Mouse (Mus musculus): ENCODE measurements around the gene Rbfox3. TPM values are rescaled to one million over a fixed set of nuclear protein-coding genes. Genes with fewer than 3 reads are reported as not detected.

Gene Rbfox3
- polyA plus RNA-seq, 1 experiment from 2014 or later = 1.5 TPM

DNA sequence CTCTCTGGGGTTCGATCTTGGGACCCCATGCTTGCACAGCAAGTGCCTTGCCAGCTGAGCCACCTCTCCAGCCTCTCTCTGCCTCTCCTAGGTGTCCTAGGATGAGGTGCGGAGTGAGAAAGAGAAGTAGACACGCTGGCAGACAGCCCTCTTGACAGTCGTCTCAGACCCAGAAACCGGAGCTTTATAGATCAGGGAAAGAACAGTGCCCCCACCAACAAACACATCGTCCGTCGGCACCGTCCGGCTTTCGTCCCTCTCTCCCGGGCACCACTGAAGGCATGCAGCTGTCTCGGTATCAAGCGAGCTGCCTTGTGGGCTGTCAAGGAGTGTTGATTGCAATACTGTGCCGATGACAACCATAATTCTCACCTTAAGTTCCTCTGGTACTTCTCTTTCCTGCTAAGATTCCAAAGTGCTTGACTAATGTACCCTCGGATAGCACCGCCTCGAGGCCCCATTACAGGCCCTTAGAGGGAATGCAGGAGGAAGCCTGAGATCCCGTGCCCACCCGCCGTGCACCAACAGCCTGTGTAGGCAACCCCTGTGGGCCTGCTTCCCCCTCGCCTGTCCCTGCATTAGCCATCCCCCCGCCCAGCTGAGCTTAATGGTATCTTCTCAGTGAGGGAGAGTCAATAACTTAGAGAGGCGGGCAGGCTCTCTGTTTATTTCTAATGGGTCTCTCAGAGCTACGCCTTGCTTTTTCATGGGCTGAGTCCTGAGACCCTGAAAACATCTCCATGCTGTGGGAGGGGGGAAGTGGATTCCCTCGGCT lies 11.4 kb downstream of the Rbfox3 start:
- H3K4me2 ChIP-seq (replicated peaks) = no peak overlapping the region
- no peak overlapping the region for H3K9ac ChIP-seq
- H3K4me1 ChIP-seq (replicated peaks) = no peaks in the 10 kb centered on the region
- no peaks in the 10 kb centered on the region for H3K36me3 ChIP-seq
- ATAC-seq = no peak
- no peaks in the 10 kb centered on the region for H3K9me3 ChIP-seq
- H3K27ac ChIP-seq = no peak overlapping the region
- WGBS = 45% methylated on average over 26 of the region's 26 CpGs
- peaks cover 5% of the 10 kb centered on the region; the same call in 1 of the 2 replicates for H3K27me3 ChIP-seq (replicated peaks)
- no peak overlapping the region for H3K4me3 ChIP-seq (replicated peaks)

DNA sequence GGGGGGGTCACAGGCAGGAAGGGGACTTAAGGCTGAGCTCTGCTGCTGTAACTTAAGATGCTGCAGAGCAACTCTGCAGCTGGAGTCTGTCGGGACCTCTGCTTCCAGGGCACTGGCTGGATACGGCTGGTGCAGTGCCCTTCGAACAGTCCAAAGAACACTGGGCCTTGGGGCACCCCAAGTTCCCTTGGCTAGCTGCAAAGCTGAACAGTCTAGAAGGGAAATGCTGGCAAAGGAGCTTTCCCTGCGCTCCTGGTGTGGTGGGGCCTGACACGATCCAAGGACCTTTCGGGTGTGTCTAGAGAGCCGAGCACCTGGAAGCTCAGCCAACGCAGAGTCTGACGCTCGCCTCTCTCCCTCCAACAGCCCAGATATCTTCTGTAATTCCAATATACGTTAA lies 12.8 kb downstream of the Rbfox3 start:
- H3K4me2 ChIP-seq (replicated peaks) = no peak overlapping the region; the same call in 1 of the 2 replicates
- ATAC-seq = no peak
- H3K4me1 ChIP-seq (replicated peaks) = no peaks in the 10 kb centered on the region
- no peak overlapping the region for H3K27ac ChIP-seq
- 0 out of 2 replicates have a peak, but pooled peaks cover 5% of the 10 kb centered on the region for H3K27me3 ChIP-seq (replicated peaks)
- 44% methylated on average over 11 of the region's 11 CpGs for WGBS
- H3K9me3 ChIP-seq = no peaks in the 10 kb centered on the region
- no peak overlapping the region for H3K9ac ChIP-seq
- H3K36me3 ChIP-seq = no peaks in the 10 kb centered on the region
- H3K4me3 ChIP-seq (replicated peaks) = no peak overlapping the region

DNA sequence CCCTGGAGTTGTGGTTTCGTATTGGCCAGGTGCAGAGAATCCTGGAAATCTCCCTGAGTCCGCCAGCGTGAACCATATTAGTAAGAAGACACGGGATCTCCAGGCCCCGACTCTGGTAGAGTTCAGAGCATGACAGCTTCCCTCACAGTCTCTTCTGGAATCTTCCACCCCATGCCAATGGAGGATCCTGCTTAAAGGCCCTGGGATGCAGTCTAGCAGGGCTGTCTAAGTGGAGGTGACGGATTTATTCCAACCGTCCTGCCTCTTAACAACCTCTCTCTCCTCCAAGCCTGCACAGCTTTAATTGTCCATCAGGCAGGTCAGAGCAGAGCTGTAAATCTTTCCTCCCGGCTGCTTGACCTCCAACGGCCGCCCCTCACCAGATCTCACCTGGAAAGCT lies 13.2 kb downstream of the Rbfox3 start:
- Histone ChIP-seq H3K27me3 (replicated peaks) (0 out of 2 replicates have a peak, but pooled peaks cover 4% of the 10 kb centered on the region), H3K9ac (no peak overlapping the region), H3K4me3 (replicated peaks) (no peak overlapping the region), H3K4me2 (replicated peaks) (no peak overlapping the region; the same call in 1 of the 2 replicates), H3K27ac (no peak overlapping the region), H3K4me1 (replicated peaks) (no peaks in the 10 kb centered on the region), H3K36me3 (no peaks in the 10 kb centered on the region), H3K9me3 (no peaks in the 10 kb centered on the region)
- no peak for ATAC-seq
- 33% methylated on average over 10 of the region's 10 CpGs for WGBS

DNA sequence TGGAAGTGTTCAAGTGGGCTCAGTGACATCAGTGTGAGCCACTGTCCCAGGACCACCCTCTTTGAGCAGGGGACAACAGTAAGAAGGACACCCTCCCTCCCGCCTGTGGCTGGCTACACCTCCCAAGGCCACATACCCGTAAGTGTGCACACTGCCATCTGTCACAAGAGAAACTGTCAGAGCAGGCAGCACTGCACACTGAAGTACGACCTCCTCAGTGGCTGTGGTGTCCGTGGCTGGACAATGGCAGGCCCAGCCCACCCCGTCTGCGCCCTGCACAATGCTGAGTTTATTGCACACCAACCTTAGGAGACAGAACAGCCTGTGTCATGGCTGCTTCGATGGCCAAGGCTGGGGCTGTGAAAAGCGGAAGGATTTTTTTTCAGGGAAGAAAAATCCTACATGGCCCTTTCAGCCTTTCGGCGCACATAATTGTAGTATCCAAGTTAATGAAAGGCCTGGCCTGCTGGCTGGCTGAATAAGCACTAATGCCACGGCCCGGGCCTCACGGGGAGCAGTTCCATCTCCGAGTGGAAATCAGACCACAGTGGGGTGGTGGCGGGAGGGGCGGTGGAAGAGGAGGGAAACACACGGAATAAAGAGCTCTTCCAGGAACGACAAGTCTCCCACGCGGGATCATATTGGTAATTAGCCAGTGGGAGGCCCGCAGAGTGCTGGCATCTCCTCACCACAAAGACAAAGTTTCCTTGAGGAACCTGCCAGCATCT lies 14.1 kb downstream of the Rbfox3 start:
- Histone ChIP-seq H3K4me2 (replicated peaks) (no peak overlapping the region), H3K27ac (no peak overlapping the region), H3K9me3 (no peaks in the 10 kb centered on the region), H3K9ac (no peak overlapping the region), H3K36me3 (no peaks in the 10 kb centered on the region), H3K27me3 (replicated peaks) (0 out of 2 replicates have a peak, but pooled peaks cover 2% of the 10 kb centered on the region), H3K4me3 (replicated peaks) (no peak overlapping the region), H3K4me1 (replicated peaks) (no peaks in the 10 kb centered on the region)
- ATAC-seq = no peak; the same call in 1 of the 2 replicates
- 70% methylated on average over 21 of the region's 21 CpGs for WGBS

DNA sequence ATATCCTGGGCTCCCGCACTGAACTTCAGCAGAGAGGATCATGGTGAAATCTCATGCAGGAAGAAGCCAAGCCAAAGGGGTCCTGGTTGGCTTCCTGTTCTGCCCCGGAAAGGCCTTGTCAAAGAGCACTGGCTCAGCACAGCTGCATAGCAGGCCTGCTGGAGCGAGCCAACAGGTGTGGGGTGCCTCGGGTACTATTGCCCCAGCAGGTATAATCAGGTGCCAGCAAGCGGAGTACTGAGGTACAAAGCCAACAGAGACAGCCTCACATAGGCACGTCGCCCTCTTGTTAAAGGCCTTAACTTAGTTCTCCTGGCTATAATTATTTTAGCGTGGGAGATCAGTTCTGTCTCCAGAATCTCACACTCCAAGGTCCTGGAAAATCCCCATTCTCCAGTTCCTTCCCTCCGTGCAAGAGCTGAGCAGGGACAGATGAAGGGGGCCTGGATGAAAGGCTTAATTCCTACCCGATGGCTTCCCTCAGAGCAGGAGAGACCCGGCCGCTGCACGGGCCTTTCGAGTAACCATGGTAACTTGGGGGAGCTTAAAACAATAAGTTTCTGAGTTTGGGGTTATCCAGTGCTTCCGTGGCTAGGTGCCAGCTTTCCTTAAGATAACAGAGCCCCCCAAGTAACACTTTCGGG lies 15.2 kb downstream of the Rbfox3 start:
- H3K27me3 ChIP-seq (replicated peaks) = 0 out of 2 replicates have a peak, but pooled peaks cover 2% of the 10 kb centered on the region
- no peaks in the 10 kb centered on the region for H3K9me3 ChIP-seq
- H3K4me1 ChIP-seq (replicated peaks) = no peaks in the 10 kb centered on the region
- no peak overlapping the region for H3K4me3 ChIP-seq (replicated peaks)
- ATAC-seq = no peak
- H3K27ac ChIP-seq = no peak overlapping the region
- WGBS = 71% methylated on average over 16 of the region's 16 CpGs
- no peak overlapping the region for H3K4me2 ChIP-seq (replicated peaks)
- H3K9ac ChIP-seq = no peak overlapping the region
- H3K36me3 ChIP-seq = no peaks in the 10 kb centered on the region

GRCm38 (mm10) chr11:118894835-118895234 lies 16.6 kb downstream of the Rbfox3 start:
- no peaks in the 10 kb centered on the region for H3K4me1 ChIP-seq (replicated peaks)
- H3K9me3 ChIP-seq = no peaks in the 10 kb centered on the region
- H3K27me3 ChIP-seq (replicated peaks) = 0 out of 2 replicates have a peak, but pooled peaks cover 2% of the 10 kb centered on the region
- no peak overlapping the region for H3K4me3 ChIP-seq (replicated peaks)
- H3K27ac ChIP-seq = no peak overlapping the region
- no peak overlapping the region for H3K4me2 ChIP-seq (replicated peaks)
- no peak for ATAC-seq
- 78% methylated on average over 5 of the region's 5 CpGs for WGBS
- H3K9ac ChIP-seq = no peak overlapping the region
- no peaks in the 10 kb centered on the region for H3K36me3 ChIP-seq

DNA sequence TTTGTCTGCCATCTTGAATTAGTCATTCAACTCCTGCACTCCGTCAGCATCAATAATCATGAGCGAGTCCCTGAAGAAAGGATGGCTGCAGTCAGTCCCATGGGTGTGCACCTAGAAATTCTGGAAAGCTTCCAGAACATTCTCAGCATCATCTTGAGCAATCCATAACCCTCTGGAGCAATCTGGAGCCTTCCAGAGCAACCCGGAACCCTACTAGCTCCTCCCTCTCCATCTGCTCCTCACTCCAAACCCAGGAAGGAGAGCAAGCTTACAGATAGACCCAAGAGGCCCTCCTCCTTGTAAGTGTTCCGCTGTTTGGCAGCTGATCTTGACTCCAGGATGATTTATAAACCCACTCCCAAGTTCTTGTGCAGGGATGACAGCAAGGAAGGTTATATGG lies 17.2 kb downstream of the Rbfox3 start:
- no peaks in the 10 kb centered on the region for H3K4me1 ChIP-seq (replicated peaks)
- 75% methylated on average over 4 of the region's 4 CpGs for WGBS
- ATAC-seq = no peak
- no peak overlapping the region for H3K27ac ChIP-seq
- H3K9ac ChIP-seq = no peak overlapping the region
- no peak overlapping the region for H3K4me3 ChIP-seq (replicated peaks)
- no peak overlapping the region for H3K4me2 ChIP-seq (replicated peaks)
- H3K9me3 ChIP-seq = no peaks in the 10 kb centered on the region
- H3K36me3 ChIP-seq = no peaks in the 10 kb centered on the region
- no peaks in the 10 kb centered on the region for H3K27me3 ChIP-seq (replicated peaks)

- WGBS = 86% methylated on average over 5 of the region's 5 CpGs
- no peaks in the 10 kb centered on the region for H3K36me3 ChIP-seq
- H3K4me2 ChIP-seq (replicated peaks) = no peak overlapping the region
- no peak overlapping the region for H3K9ac ChIP-seq
- H3K4me3 ChIP-seq (replicated peaks) = no peak overlapping the region
- no peaks in the 10 kb centered on the region for H3K27me3 ChIP-seq (replicated peaks)
- H3K4me1 ChIP-seq (replicated peaks) = no peaks in the 10 kb centered on the region
- no peaks in the 10 kb centered on the region for H3K9me3 ChIP-seq
- no peak overlapping the region for H3K27ac ChIP-seq
- ATAC-seq = no peak
Measured at GRCm38 (mm10) chr11:118892876-118893275, 18.5 kb downstream of the Rbfox3 start.

DNA sequence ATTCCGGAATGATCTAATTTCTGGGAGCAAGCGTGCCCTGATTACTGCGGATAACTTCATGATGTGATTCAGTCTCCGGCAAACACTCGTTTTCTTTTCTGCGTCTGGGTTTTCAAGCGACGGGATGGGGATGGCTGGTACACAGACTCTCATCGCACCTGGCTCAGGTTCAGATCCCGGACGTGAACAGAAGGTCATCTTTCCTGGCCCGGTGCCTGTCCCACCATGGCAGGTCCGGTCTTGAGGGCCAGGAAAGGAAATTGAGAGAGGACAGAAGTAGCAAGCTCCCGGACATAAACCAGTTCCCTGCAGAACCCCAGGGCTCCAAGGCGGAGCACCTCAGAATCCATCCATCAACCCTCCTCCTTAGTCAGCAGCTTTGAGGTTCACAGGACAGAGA lies 19.9 kb downstream of the Rbfox3 start:
- H3K36me3 ChIP-seq = no peaks in the 10 kb centered on the region
- no peaks in the 10 kb centered on the region for H3K9me3 ChIP-seq
- no peak overlapping the region for H3K9ac ChIP-seq
- ATAC-seq = no peak
- no peak overlapping the region for H3K27ac ChIP-seq
- no peak overlapping the region for H3K4me3 ChIP-seq (replicated peaks)
- H3K4me1 ChIP-seq (replicated peaks) = no peaks in the 10 kb centered on the region
- no peak overlapping the region for H3K4me2 ChIP-seq (replicated peaks)
- no peaks in the 10 kb centered on the region for H3K27me3 ChIP-seq (replicated peaks)
- WGBS = 73% methylated on average over 15 of the region's 15 CpGs

DNA sequence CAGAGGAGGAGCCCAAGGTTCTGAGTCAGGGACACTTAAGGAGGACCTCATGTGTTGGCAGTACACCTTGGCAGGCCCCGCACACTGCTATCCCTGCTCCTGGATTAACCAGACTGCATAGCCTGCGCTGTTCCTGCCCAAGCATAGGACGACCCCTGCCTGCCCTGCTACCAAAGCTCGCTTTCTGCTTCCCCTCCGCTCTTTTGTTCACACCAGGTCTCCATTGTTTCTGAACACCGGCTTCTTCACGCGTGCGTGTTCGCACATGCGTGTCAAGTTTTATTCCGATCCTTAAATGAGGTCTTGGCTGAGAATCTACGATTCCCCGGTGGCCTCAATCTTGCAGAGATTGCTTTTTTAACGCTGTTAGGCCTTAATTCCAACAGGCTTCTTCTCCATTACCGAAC lies 20.4 kb downstream of the Rbfox3 start:
- ATAC-seq = no peak
- Histone ChIP-seq H3K27ac (no peak overlapping the region), H3K9me3 (no peaks in the 10 kb centered on the region), H3K36me3 (no peaks in the 10 kb centered on the region), H3K27me3 (replicated peaks) (no peaks in the 10 kb centered on the region), H3K4me2 (replicated peaks) (no peak overlapping the region), H3K4me3 (replicated peaks) (no peak overlapping the region), H3K9ac (no peak overlapping the region), H3K4me1 (replicated peaks) (no peaks in the 10 kb centered on the region)
- WGBS = 79% methylated on average over 16 of the region's 16 CpGs

DNA sequence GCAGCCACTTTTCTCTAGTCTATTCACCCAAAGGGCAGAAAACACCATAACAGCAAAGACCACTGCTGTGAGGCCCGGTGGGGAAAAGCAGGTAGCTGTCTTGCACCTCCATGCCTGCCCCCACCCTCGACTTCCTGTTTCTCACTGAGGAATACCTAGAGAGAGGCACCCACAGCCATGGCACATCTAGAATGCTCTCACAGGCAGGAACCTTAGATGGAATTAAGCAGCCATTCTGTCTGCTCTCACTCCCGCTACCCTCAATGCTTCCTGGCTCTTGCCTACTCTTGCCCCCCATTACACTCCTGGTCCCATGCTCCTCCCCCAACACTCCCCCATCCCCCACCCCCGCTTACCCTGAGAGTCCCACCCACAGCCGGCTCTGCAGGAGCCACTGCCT lies 20.9 kb downstream of the Rbfox3 start:
- Histone ChIP-seq H3K4me3 (replicated peaks) (no peak overlapping the region), H3K36me3 (no peaks in the 10 kb centered on the region), H3K9ac (no peak overlapping the region), H3K27me3 (replicated peaks) (no peaks in the 10 kb centered on the region), H3K4me2 (replicated peaks) (no peak overlapping the region), H3K9me3 (no peaks in the 10 kb centered on the region), H3K27ac (no peak overlapping the region), H3K4me1 (replicated peaks) (no peaks in the 10 kb centered on the region)
- WGBS = 50% methylated on average over 5 of the region's 5 CpGs
- no peak for ATAC-seq

DNA sequence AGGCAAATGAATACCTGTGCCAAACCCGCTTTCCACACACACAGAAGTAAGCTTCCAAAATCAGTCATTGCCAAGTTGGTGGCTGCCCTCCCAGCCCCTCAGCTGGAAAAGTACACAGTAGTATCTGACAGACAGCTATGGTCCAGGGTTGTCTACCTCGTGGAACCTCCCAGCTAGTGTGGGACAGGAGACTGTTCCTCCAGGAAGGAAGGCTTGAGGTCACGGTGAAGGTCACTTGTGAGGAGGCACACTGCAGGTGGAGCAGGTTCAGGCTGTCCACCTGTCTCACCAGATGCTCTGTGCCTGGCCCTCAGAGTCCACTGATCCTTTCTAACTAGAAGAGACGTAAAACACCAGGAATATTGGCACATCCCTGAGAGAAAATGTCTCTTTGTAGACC lies 21.9 kb downstream of the Rbfox3 start:
- Histone ChIP-seq H3K36me3 (no peaks in the 10 kb centered on the region), H3K27ac (no peak overlapping the region), H3K9me3 (no peaks in the 10 kb centered on the region), H3K27me3 (replicated peaks) (no peaks in the 10 kb centered on the region), H3K4me2 (replicated peaks) (no peak overlapping the region), H3K4me1 (replicated peaks) (no peaks in the 10 kb centered on the region), H3K4me3 (replicated peaks) (no peak overlapping the region), H3K9ac (no peak overlapping the region)
- WGBS = 67% methylated on average over 4 of the region's 4 CpGs
- ATAC-seq = no peak
